Mouse (Mus musculus): ENCODE data around the gene Gm42906.
A peak's percentile ranks its signal among the peaks of the same experiment; 100 is the strongest.

Gm42906 gene

DNA sequence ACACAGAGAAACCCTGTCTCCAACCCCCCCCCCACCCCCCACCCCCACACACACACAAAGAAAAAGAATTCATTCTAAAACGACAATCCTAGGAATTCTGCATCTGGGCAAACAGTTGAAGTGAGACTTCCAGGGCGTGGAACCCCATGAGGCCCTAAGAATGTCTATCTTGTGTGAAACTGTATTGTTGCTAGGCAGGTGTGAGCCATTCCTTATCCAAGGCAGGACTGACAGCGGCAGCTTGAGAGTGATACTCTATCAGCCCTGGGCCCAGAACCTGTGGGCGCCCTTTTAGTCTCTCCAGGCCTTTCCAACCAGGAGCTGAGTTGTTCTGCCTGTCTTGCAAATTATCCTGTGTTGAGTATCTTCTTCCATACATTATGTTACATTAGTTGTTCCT lies 129.6 kb downstream of the Gm42906 start:
- no peak for DNase-seq (ENCODE audit: low spot score in 2 of 2)

DNA sequence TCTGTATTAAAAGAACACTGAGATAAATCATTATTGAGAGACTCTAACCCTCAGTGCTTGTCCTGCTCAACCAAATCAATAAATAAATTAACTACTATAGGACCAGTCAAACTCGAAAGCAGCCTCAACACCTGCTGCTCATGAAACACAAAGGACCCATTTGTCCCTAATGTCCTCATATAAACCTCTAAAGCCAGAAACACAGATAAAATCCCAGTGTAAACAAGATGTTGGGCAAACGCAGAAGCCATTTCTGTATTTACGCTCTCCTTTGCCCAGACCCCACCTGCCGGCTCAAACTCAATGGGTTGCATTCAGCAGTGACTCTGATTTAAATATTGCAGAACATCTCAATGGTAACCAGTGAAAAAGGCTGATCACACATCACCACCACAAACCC lies 131.7 kb downstream of the Gm42906 start:
- no peak for DNase-seq (ENCODE audit: low spot score in 2 of 2)

DNA sequence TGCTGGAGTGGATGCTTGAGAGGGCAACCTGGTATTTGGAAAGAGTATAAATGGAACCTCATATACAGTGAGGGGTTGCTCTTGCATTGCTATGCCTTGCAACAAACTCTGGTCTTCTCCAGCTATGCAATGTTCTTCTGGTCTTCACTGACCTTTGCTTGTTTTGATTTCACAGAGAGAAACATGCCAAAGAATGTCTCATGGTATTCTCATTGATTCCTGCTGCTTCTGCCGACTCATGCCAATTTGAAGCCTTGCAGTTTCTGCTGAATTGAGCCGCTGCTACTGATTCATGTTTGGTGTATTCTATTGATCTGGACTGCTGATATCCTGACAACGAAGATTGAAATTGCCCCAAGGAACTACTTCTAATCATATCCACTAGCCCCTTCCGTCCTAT lies 134.4 kb downstream of the Gm42906 start:
- DNase-seq (ENCODE audit: low spot score in 2 of 2), result no peak

DNA sequence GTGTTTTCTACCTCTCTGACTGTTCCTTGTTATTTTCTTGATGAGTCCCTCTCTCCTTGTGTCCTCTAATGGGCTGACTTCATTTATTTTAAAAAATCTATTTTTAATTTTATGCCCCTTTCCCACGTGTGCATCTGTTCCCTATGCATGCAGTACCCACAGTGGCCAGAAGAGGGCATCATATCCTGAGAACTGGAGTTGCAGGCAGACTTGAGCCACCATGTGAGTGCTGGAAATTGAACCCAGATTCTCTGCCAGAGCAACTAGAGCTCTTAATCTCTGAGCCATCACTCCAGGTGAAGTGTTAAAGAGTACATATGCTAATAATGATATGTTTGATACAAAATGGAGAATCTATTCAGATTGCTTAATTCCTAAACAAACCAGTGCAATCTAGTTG lies 135.7 kb downstream of the Gm42906 start:
- no peak for DNase-seq (ENCODE audit: low spot score in 2 of 2)

DNA sequence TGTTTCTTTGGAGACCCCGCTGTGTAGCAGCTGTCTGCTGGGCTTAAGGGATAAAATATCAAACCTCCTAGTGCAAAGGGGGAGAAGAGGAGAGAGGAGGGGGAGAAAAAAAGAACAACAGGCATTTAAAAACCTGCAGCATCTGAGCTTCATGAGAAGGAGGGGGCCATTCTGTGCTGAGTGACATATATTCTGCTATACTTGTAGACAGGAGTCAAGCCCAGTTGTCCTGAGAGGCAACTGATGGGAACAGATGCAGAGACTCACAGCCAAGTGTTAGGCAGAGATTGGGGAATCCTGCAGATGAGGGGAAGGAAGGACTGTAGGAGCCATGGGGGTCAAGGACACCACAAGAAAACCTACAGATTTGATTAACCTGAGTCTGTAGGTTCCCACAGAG lies 141.6 kb downstream of the Gm42906 start:
- DNase-seq (ENCODE audit: low spot score in 2 of 2), result no peak

DNA sequence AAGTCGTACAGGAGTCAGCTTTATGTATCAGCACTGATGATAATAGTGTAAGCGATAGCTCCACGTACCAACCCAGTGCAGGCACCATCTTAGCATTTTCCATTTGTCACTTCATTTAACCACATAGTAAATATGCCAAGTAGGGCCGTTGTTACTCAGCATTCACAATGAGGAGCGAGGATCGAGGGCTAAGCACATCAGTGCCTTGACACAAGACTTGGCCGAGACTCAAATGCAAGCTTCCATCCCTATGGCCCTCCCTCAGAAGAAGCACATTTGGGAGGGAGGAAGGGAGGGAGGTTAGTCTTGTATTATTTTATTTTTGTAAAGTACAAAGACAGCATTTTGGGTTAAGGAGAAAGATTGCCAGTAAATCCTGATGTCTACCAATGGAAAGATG lies 148.4 kb downstream of the Gm42906 start:
- DNase-seq (ENCODE audit: low spot score in 2 of 2), result no peak

DNA sequence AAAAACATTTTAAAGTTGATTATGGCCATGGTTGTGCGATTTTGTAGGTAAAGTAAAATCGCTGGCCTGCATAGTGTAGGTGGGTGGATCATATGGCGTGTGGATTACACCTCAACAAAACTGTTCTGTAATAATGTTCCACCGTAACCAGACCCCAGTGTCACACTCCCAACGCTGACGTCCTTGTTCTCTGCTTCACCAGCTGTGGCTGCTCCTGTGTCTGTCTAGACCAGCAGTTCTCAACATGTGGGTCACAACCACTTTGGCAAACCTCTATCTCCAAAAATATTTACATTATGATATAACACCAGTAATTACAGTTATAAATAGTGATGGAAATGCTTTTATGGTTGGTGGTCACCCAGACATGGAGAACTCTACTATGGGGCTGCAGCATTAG lies 150.0 kb downstream of the Gm42906 start:
- no peak for DNase-seq (ENCODE audit: low spot score in 2 of 2)

DNA sequence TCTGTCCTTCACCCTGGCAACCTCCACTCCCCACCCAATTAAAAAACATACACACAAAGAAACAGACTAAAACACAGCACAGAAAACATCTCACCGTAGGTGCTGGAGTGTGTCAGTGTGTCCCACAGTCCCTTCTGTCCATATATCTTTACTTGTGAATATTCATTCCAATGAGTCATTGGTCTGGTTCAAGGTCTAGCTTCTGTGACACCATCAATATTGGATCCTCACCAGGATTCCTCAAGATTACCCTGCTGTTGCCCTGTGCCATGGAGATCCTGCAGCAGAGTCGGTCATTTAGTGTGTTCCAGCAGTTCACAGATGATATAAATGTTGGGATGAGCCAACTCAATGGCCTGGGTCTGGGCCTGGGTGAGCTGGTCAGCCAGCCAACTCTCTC lies 152.0 kb downstream of the Gm42906 start:
- no peak for DNase-seq (ENCODE audit: low spot score in 2 of 2)

DNA sequence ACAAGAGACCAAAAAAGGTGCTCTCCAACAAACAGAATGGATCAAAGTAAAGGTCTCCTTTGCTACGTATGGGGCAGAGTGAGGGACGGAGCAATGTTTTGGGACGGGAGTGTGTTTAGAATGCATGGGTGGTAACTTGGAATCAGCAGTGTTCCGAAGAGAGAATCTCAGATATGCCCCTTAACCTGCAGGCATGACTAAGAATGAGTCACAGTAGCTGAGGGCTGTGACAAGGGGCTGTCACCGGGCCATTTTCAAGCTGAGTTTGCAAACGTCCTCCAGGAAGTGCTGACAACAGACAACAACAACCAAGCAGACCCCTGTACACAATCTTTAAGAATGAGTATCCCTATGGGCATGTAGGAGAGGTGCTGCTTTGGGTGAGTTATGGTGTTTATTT lies 153.7 kb downstream of the Gm42906 start:
- DNase-seq (ENCODE audit: low spot score in 2 of 2), result no peak

DNA sequence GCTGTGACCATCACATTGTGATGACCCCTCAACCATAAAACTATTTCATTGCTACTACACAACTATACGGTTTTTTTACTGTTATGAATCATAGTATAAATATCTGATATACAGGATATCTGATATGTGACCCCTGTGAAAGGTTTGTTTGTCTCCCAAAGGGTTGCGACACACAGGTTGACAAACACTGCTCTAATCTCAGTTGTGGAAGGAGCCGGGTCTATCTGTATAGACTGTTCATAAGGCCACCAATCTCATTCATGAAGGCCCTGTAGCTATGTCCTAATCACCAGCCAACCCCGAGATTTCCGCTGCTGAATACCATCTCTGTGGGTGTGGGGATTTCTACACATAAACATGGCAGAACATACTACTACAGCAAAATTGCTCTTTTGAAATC lies 157.1 kb downstream of the Gm42906 start:
- no peak for DNase-seq (ENCODE audit: low spot score in 2 of 2)

DNA sequence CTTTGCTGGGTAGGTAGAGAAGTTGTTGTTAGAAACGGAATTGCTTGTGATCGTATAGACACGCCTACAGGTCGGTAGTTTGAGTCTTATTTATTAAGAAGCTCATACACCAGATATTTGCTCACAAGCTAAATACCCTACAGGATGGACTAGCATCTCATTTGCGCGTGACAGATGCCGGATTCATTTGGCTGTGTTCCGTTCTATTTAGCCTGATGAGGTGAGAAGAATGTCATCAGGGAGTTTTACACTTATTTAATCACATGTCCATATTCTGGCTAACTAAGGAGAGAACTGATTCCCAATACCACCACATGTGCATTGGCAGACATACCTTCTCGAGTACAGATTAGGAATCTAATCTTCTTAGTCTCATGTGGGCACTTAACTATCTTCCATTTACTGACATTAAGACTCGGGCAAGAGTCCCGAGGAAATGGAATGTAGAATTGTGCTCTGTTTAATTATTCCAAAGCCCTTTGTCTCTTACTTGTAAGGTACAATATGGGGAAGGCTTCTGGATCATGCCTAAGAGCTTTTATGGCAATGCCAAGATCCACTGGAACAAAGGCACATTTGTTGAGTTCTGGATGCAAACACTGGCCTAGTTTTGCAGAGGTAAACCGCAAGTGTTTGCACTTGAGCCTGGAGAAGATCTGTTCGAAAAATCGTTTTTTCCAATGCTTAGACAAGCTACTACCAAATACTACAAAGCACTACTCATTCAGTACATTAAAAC lies 160.9 kb downstream of the Gm42906 start:
- no peak for DNase-seq (ENCODE audit: low spot score in 2 of 2)

DNA sequence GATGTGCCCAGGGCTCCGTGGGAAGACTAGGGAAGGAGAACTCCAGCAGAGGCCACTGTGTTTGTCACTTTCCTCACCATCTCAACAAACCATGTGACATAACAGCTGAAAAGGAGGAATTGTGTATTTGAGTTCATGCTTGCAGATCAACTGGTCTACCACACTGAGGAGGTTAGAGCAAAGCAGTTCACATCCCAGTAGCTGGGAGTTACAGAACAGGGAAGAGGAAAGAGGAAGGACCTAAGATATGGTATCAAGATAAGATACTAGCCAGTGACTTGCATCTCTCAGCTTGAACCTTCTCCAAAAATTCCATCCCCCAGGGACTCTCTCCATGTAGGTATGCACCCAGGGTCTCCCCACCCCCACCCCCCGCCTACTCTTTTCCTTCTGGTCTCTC lies 166.4 kb downstream of the Gm42906 start:
- DNase-seq (ENCODE audit: low spot score in 2 of 2), result no peak

DNA sequence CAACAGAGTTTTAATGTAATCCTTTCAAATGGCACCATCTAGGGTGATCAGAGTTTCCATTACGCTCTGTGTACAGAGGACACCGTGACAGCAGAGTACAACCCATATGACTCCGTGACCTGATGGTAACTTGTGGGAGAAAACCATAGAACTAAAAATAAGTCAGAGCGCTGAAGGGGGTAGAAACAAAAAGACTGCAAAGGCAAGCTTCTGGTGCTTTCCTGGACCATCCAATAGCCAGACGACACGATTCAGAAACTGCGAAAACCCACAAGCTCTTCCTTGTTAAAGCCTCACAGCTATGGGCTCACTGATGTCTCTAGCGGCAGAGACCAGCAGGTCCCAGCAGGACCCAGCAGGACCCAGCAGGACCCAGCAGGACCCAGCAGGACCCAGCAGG lies 175.8 kb downstream of the Gm42906 start:
- DNase-seq (ENCODE audit: low spot score in 2 of 2), result no peak

DNA sequence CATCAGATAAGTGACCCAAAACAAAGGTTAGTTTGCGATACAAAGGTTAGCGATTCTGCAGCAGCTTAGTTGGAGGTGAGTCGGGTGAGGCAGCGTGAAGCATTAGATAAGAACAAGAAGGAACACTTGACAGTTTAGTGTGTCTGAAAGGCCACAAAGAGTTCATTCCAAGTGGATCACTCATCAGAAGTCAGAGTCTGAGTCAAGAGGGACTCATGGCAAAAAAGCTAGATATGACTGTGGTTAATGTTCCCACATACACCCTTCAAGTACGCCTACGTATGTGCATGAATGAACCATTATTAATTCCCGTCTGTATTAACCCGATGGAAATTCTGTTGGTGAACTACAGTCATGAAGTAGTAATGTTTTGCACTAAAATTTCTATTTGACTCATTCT lies 176.3 kb downstream of the Gm42906 start:
- no peak for DNase-seq (ENCODE audit: low spot score in 2 of 2)

DNA sequence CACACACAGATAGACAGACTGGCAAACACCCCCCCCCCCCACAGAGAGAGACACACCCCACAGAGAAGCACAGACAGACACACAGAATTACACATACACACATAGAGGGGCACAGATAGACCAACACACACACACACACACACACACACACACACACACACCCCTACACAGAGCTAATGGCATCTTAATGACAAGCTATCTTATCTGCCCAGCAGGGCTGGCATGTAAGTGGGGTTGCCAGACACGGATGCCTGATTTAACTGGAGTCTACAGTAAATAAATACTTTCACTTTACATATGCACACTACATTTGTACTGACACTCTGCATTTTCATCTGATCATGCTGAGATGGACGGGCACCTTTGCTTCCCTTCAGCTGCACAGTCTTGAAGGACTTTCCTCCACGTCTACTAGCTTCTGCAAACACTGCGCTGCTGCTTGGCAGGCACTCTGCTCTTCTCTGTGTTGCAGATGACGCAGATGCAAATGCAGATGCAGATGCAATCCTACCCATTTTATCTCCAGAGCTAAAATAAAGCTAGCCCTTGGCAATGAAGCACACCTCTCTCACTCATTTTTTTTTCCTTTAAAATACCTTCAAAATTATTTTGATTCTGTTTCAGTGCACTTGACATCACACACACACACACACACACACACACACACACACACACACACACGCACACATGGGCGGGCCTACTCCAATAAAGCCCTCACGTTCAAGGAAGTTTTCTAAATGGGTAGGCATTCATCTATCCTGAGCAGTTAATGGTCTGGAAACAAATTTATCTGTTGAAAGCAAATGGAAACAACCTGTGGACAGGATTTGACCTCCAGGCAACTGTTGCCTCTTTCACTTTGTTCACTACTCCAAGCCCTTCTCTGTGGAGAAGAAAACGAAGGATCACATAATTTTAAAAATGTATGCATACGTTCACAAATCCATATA lies 179.0 kb downstream of the Gm42906 start:
- no peak for DNase-seq (ENCODE audit: low spot score in 2 of 2)

DNA sequence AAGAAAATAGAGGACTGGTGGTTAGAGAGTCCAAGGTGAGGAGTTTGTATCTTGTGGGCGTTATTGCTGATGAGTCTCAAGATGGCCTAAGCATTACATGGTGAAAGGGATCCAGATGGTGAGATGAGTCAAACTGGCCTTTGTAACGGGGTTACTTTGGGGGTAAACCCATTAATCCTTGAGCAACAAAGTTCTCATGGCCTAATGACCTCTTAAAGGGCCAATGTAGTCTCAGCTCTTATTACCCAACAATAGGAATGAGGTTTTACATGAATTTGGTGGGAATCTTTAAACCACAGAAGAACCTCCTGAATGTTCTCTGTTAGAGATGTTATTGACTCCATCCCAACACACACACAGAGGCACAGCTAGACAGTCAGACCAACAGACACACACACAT lies 179.9 kb downstream of the Gm42906 start:
- no peak for DNase-seq (ENCODE audit: low spot score in 2 of 2)

DNA sequence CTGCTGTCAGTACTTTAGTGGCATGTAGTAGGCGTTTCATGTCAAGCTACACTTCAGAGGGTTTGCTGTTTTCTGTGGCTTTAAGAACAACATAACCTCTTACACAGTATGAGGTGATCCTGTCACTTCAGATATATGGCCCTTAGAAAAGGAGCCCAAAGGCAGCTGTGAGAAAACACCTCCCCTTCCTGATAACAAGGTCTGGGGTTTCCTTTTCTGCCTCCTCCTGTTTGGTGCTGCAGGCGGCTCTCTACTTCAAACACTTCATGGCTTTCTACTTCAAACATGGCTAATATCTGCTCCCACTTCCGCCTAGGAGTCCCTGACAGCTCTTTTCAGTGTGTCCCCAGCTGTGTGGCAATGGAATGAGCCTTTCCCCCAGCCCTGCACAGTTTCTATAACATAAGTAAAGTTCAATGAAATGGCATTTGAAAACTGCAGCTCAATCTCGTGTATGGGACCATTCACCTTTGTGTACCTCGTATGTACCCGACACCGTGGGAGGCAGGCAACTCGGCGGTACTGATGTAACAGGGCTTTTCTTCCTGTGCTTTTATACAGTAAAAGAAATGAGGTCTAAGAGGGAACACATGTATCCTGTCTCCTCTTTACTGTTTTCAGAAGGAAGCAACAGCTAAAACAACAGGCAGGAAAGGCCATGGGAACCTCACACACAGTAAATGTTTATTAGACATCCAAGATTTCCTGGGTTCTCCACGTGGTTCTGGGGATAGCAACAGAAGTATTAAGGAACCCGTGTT lies 180.7 kb downstream of the Gm42906 start:
- DNase-seq (ENCODE audit: low spot score in 2 of 2), result no peak

DNA sequence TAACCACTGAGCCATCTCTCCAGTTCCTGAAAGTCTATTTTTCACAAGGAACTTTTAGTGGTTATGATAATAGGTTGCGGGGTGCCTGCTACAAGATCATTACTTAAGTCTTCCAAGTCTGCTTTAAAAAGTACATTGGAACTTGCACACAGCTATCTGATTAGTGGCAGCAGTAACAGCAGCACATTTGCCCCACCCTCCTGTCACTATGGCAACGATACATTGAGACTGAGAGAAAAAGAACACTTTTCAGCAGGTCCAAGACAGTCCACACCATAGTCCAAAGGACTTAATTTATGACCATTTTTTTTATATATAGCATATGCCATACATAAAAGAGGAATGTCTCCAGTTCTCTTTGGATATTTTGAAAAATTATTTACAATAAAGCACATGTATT lies 181.7 kb downstream of the Gm42906 start:
- DNase-seq (ENCODE audit: low spot score in 2 of 2), result no peak

DNA sequence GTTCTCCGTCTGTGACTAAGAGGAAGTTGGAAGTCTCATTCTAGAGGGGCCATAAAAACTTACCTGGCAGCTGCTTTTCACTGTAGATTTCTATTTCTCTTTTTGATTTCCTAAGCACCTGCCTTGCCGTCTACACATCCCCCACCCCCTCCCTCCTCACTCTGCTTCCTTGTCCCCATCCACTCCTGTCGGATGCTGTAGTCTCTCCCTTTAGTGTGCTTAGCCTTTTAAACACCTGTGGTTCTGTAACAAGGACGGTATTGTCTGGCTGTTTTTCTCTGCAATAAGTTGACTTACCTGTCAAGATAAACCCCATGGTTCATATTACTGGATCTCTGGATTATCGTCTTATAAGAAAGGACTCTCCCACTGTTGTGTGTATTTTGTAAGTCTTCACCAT lies 182.4 kb downstream of the Gm42906 start:
- DNase-seq (ENCODE audit: low spot score in 2 of 2), result no peak

DNA sequence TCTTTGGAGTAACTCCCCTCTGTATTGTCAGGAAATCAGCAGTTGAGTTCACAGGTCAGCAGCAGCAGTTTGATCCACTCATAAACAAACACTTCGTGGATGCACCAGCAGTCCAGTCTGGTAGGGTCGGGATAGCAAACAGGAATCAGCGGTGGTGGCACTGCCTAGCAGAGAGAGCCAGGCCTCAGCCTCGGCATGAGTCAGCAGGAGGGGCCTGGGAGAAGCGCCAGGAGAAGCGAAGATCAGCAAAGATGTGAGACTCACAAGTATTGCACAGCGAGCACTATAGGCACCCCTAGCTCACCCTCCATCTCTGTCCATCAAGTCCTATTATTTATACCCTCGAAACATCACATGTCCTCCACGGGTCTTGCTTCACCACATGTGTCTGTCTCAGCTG lies 189.2 kb downstream of the Gm42906 start:
- DNase-seq (ENCODE audit: low spot score in 2 of 2), result no peak

DNA sequence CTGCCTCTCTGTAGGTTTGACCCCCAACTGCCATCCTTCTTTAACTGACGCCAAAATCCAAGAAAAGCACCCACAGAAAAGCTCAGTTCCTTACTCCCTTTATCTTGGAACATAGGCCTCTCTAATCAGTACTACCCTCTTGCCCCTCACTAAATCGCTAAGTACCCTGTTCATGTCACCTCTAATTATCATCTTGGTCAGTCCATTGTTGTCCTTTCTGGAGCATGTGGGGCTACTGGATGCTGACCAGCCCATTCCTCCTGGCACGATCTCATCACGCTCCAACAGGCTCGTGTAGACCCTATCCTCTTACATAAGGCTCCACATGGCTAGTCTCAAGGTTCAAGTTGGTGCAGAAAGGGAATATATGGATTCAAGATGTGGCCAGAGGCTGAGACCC lies 191.6 kb downstream of the Gm42906 start:
- no peak for DNase-seq (ENCODE audit: low spot score in 2 of 2)

DNA sequence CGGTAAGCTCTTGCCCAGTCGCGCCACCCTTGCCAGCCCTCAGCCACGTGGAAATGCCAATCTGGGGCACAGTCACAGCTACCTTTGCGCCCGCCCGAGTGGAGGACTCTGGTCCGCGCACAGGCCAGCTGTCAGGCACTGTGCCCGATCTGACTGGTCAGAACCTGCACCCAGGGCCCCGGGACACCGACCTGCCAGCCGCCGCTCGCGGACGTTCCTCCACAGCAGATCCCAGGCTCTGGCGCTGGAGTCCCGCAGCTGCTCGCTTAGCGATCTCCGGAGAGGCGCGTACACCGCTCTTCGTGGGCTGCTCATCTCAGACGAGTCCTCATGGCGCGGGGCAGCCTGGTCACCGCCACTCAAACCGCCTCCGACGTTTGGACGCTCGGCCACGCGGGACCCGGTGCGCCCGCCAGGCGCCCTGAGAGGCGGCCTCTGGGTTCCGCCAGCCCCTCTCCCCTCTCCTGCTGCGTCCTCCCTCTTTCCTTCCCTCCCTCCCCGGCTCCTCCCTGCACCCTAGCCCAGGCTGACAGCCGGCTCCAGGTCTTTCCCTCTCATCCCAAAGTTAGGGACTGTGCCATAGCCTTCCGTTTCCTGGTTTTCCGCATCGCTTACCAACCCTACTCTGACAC lies 194.4 kb downstream of the Gm42906 start, which contains the start of gene Stard13:
Stard13 (minus strand) TSS at position 437 of the 632 bp plus-strand sequence.
- peak in 1 of 2 experiments; percentile 30 for DNase-seq (ENCODE audit: low spot score in 2 of 2)

Measured in frontal cortex, postnatal 10 days (tissue).